8 mouse cellular contexts compared by ENCODE assay signal in the genomic region with DNA sequence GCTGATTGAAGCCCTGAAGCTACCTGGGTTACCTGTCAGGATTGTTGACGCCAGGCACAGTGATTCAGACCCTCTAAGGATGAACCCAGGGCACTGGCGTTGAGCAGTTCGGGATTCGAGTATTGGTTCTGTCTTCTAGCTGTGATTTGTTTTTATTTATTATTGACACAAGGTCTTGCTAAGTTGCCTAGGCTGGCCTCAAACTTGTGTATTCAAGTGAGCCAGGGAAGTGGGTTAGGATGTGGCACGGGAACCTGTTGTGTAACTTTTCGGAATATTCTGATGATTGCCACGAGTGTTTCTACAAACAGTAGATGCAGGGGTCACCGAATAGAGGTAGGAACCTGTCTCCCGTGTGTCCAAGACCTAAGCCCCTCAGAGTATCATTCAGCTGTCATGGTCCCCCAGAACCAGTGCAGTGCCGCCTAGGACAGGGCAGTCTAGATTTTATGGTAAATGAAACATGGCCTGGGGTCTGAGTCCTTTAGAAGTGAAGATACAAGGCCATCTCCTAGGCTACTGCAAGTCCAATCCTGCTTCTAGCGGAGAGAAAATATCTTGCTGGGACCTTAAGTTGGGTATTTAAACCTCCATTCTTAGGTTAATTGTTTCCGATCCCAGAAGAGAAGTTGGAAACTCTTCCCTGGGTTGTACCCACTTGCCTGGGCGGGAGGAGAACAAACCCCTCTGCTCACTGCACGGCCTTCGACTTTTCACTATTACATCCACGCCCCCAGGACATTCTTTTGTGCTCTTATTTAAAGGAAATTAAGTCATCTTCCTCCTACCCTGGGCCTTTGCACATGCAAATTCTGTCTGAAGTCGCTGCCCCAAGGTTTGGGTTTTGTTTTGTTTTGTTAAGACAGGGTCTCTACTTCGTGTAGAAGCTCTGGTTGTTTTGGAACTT. TPM values are rescaled to one million over a fixed set of nuclear protein-coding genes. Genes with fewer than 3 reads are reported as not detected.
DNase-seq lines count a peak whose midpoint lies in the region; ATAC-seq and TF ChIP-seq lines count a peak whose summit lies in the region.

No protein-coding gene starts in this region.

- H3K4me3 ChIP-seq in thymus, adult 2 months (ENCODE audit: control insufficient read depth, insufficient read depth, low read length), result peak overlapping the region; percentile 89
- H3K4me3 ChIP-seq in intestine, embryonic 15.5 days (replicated peaks), result peak overlapping the region; percentile 67
- H3K4me3 ChIP-seq in neural tube, embryonic 13.5 days, result peak overlapping the region; percentile 70

- DNase-seq in CD4-positive, CD25-positive, alpha-beta regulatory T cell, adult 2 months (ENCODE audit: low read depth, low spot score), result peak; percentile 55
- DNase-seq in thymus, adult 2 months, result no peak
- no peak for DNase-seq in thymus, postnatal 0 days (ENCODE audit: low spot score)
- no peak for DNase-seq in urinary bladder, adult 2 months (ENCODE audit: low spot score)

- no peak for TF ChIP-seq POLR2A in thymus, adult 2 months (IDR thresholded peaks at IDR 0.05; ENCODE audit: control insufficient read depth, extremely low read depth, insufficient read depth, low read length, poor library complexity)

- H3K27me3 ChIP-seq in thymus, adult 2 months (ENCODE audit: control insufficient read depth, insufficient read depth, low read length), result no peaks in the 10 kb centered on the region
- H3K27me3 ChIP-seq in intestine, embryonic 15.5 days (replicated peaks), result no peaks in the 10 kb centered on the region
- peaks cover 28% of the 10 kb centered on the region for H3K27me3 ChIP-seq in neural tube, embryonic 13.5 days

- H3K4me2 ChIP-seq in intestine, embryonic 15.5 days (replicated peaks), result peak overlapping the region; percentile 84
- H3K4me2 ChIP-seq in neural tube, embryonic 13.5 days, result peak overlapping the region; percentile 93

- no peaks in the 10 kb centered on the region for H3K9me3 ChIP-seq in intestine, embryonic 15.5 days
- no peaks in the 10 kb centered on the region for H3K9me3 ChIP-seq in neural tube, embryonic 13.5 days

- H3K36me3 ChIP-seq in thymus, adult 2 months (ENCODE audit: control insufficient read depth, insufficient read depth, low read length), result no peaks in the 10 kb centered on the region
- 0 out of 2 replicates have a peak, but pooled peaks cover 4% of the 10 kb centered on the region for H3K36me3 ChIP-seq in intestine, embryonic 15.5 days
- peaks cover 12% of the 10 kb centered on the region for H3K36me3 ChIP-seq in neural tube, embryonic 13.5 days

- no peak for ATAC-seq in CD4-positive, CD25-positive, alpha-beta regulatory T cell, adult 4 months
- ATAC-seq in intestine, embryonic 15.5 days, result no peak
- peak; percentile 23; the same call in 1 of the 2 replicates for ATAC-seq in neural tube, embryonic 13.5 days (ENCODE audit: low read depth)
- no peak for ATAC-seq in erythroid progenitor cell, adult 5-6 weeks (replicated peaks; ENCODE audit: low FRiP score, poor library complexity, severe bottlenecking)

- TF ChIP-seq CTCF in thymus, adult 2 months (IDR thresholded peaks at IDR 0.05; ENCODE audit: borderline replicate concordance, control insufficient read depth, extremely low read depth, insufficient read depth, low read length, poor library complexity), result no peak

- 73% methylated on average over 18 of the region's 18 CpGs for WGBS in thymus, adult 2 months
- 42% methylated on average over 18 of the region's 18 CpGs for WGBS in intestine, embryonic 15.5 days
- 35% methylated on average over 18 of the region's 18 CpGs for WGBS in neural tube, embryonic 13.5 days

- H3K4me1 ChIP-seq in thymus, adult 2 months (replicated peaks; ENCODE audit: control insufficient read depth, insufficient read depth, low read length), result peaks cover 13% of the 10 kb centered on the region; the same call in 1 of the 2 replicates
- H3K4me1 ChIP-seq in intestine, embryonic 15.5 days (replicated peaks), result peaks cover 20% of the 10 kb centered on the region; the same call in 1 of the 2 replicates
- peaks cover 43% of the 10 kb centered on the region for H3K4me1 ChIP-seq in neural tube, embryonic 13.5 days (replicated peaks)

- peak overlapping the region; percentile 89 for H3K27ac ChIP-seq in thymus, adult 2 months (ENCODE audit: control insufficient read depth, insufficient read depth, low read length)
- H3K27ac ChIP-seq in intestine, embryonic 15.5 days, result peak overlapping the region; percentile 99
- H3K27ac ChIP-seq in neural tube, embryonic 13.5 days (replicated peaks), result peak overlapping the region; percentile 94

- peak overlapping the region; percentile 82 for H3K9ac ChIP-seq in intestine, embryonic 15.5 days
- peak overlapping the region; percentile 88 for H3K9ac ChIP-seq in neural tube, embryonic 13.5 days

RNA-seq across cellular contexts. Expression of a gene that starts 3.6 kb away (rescaled TPM):
- 100 to 1,000 TPM; 139 to 188 TPM for polyA plus RNA-seq in CD4-positive, CD25-positive, alpha-beta regulatory T cell, adult 4 months (2017; shearing (Covaris generic))
- polyA plus RNA-seq in thymus, adult 2 months (2012; rRNA removed), result 253 and 297 TPM in 2 replicates
- polyA plus RNA-seq in thymus, postnatal 0 days (2015; fragmentation: Nextera tagmentation; extraction: Ambion mirVana), result 63.4 and 69.7 TPM in 2 replicates
- polyA plus RNA-seq in intestine, embryonic 15.5 days (2015; fragmentation: Nextera tagmentation; extraction: Ambion mirVana), result 95.8 and 107 TPM in 2 replicates
- polyA plus RNA-seq in neural tube, embryonic 13.5 days (2015; fragmentation: Nextera tagmentation; extraction: Ambion mirVana), result 49.6 and 57.4 TPM in 2 replicates
- polyA plus RNA-seq in urinary bladder, adult 2 months (2012; rRNA removed), result 141 and 167 TPM in 2 replicates
- 52.0 and 100 TPM in 2 replicates for total RNA-seq in erythroid progenitor cell, adult 5-6 weeks (2015; ENCODE audit: low replicate concordance)
- 5.8 and 9.2 TPM in 2 replicates for total RNA-seq in erythroid progenitor cell, adult 5-6 weeks (2017; ENCODE audit: low replicate concordance)
